Mouse (Mus musculus): ENCODE results near the gene Inhbc. TPM values are rescaled to one million over a fixed set of nuclear protein-coding genes. Genes with fewer than 3 reads are reported as not detected.

Inhbc gene
- total and polyA plus RNA-seq, 3 experiments = not detected

GRCm38 (mm10) chr10:127349810-127350209 is 20.4 kb downstream of the Inhbc start:
- Histone ChIP-seq H3K4me3 (ENCODE audit: control insufficient read depth in 1 of 2, insufficient read depth in 1 of 2, low read depth in 2 of 2, low read length in 2 of 2) (no peak overlapping the region), H3K36me3 (ENCODE audit: control insufficient read depth in 1 of 2, insufficient read depth in 2 of 2, low read length in 2 of 2) (no peaks in the 10 kb centered on the region), H3K27ac (ENCODE audit: control insufficient read depth, low read depth, low read length) (no peak overlapping the region), H3K27me3 (ENCODE audit: control insufficient read depth in 1 of 2, insufficient read depth in 2 of 2, low read length in 2 of 2) (peaks cover 0 to 1% of the 10 kb centered on the region in 2 experiments; a peak in 2 of 4 replicates), H3K9ac (ENCODE audit: control insufficient read depth, low read depth, low read length, poor library complexity, severe bottlenecking) (no peak overlapping the region), H3K4me1 (ENCODE audit: control insufficient read depth in 1 of 2, insufficient read depth in 2 of 2, low read length in 2 of 2) (peaks cover 0 to 14% of the 10 kb centered on the region in 2 experiments; a peak in 2 of 4 replicates), H3K9me3 (replicated peaks; ENCODE audit: insufficient read depth, low read length) (no peaks in the 10 kb centered on the region), H3K79me2 (ENCODE audit: control insufficient read depth, insufficient read depth, low read length, poor library complexity) (no peaks in the 10 kb centered on the region)
- TF ChIP-seq RAD21 (IDR thresholded peaks at IDR 0.05; ENCODE audit: low read depth, low read length) (no peak), MYC (IDR thresholded peaks at IDR 0.05; ENCODE audit: low read depth, low read length) (no peak), UBTF (IDR thresholded peaks at IDR 0.05; ENCODE audit: borderline replicate concordance, insufficient read depth, low read depth, low read length) (no peak), POLR2A (IDR thresholded peaks at IDR 0.05; ENCODE audit: control insufficient read depth in 1 of 2, insufficient read depth in 1 of 2, low read depth in 1 of 2, low read length in 2 of 2, poor library complexity in 1 of 2) (no peak)
- DNase-seq (ENCODE audit: low read depth, low spot score) = no peak

GRCm38 (mm10) chr10:127348957-127349356 is 21.3 kb downstream of the Inhbc start:
- H3K79me2 ChIP-seq (ENCODE audit: control insufficient read depth, insufficient read depth, low read length, poor library complexity) = no peaks in the 10 kb centered on the region
- peaks cover 0 to 14% of the 10 kb centered on the region in 2 experiments; a peak in 2 of 4 replicates for H3K4me1 ChIP-seq (ENCODE audit: control insufficient read depth in 1 of 2, insufficient read depth in 2 of 2, low read length in 2 of 2)
- no peaks in the 10 kb centered on the region; a peak in 2 of 4 replicates for H3K27me3 ChIP-seq (ENCODE audit: control insufficient read depth in 1 of 2, insufficient read depth in 2 of 2, low read length in 2 of 2)
- H3K4me3 ChIP-seq (ENCODE audit: control insufficient read depth in 1 of 2, insufficient read depth in 1 of 2, low read depth in 2 of 2, low read length in 2 of 2) = no peak overlapping the region
- no peaks in the 10 kb centered on the region for H3K9me3 ChIP-seq (replicated peaks; ENCODE audit: insufficient read depth, low read length)
- peak; percentile 66 for DNase-seq (ENCODE audit: low read depth, low spot score)
- no peaks in the 10 kb centered on the region for H3K36me3 ChIP-seq (ENCODE audit: control insufficient read depth in 1 of 2, insufficient read depth in 2 of 2, low read length in 2 of 2)
- no peak overlapping the region for H3K27ac ChIP-seq (ENCODE audit: control insufficient read depth, low read depth, low read length)
- H3K9ac ChIP-seq (ENCODE audit: control insufficient read depth, low read depth, low read length, poor library complexity, severe bottlenecking) = no peak overlapping the region
- TF ChIP-seq BHLHE40 (IDR thresholded peaks at IDR 0.05; ENCODE audit: borderline replicate concordance, low read depth, low read length) = no peak
- no peak for TF ChIP-seq CHD2 (IDR thresholded peaks at IDR 0.05; ENCODE audit: low read length)
- TF ChIP-seq KAT2A (conservative IDR thresholded peaks at IDR 0.05; ENCODE audit: low read depth, low read length) = no peak
- TF ChIP-seq E2F4 (IDR thresholded peaks at IDR 0.05; ENCODE audit: borderline replicate concordance, low read depth, low read length) = no peak
- TF ChIP-seq POLR2AphosphoS5 (IDR thresholded peaks at IDR 0.05; ENCODE audit: borderline replicate concordance, low read depth, low read length) = no peak
- TF ChIP-seq RAD21 (IDR thresholded peaks at IDR 0.05; ENCODE audit: low read depth, low read length) = peak; percentile 28
- no peak for TF ChIP-seq MAX (IDR thresholded peaks at IDR 0.05; ENCODE audit: low read length)
- TF ChIP-seq GATA1 (IDR thresholded peaks at IDR 0.05; ENCODE audit: low read depth, low read length) = no peak
- no peak for TF ChIP-seq MYC (IDR thresholded peaks at IDR 0.05; ENCODE audit: low read depth, low read length)
- TF ChIP-seq MYB (IDR thresholded peaks at IDR 0.05; ENCODE audit: low read depth, low read length) = no peak
- TF ChIP-seq USF2 (IDR thresholded peaks at IDR 0.05; ENCODE audit: borderline replicate concordance in 1 of 2, insufficient read depth in 1 of 2, low read depth in 1 of 2, low read length in 2 of 2) = no peak
- no peak for TF ChIP-seq CHD1 (IDR thresholded peaks at IDR 0.05; ENCODE audit: low read depth, low read length)
- TF ChIP-seq NELFE (IDR thresholded peaks at IDR 0.05; ENCODE audit: low read depth, low read length) = no peak
- TF ChIP-seq SMC3 (IDR thresholded peaks at IDR 0.05; ENCODE audit: low read depth, low read length) = peak; percentile 23; the same call in 1 of the 2 replicates
- TF ChIP-seq ELF1 (IDR thresholded peaks at IDR 0.05; ENCODE audit: low read depth, low read length) = no peak
- no peak for TF ChIP-seq JUND (IDR thresholded peaks at IDR 0.05; ENCODE audit: low read depth, low read length)
- no peak for TF ChIP-seq HCFC1 (IDR thresholded peaks at IDR 0.05; ENCODE audit: low read depth, low read length)
- no peak for TF ChIP-seq NRF1 (IDR thresholded peaks at IDR 0.05; ENCODE audit: insufficient read depth, low read depth, low read length, poor library complexity, severe bottlenecking)
- TF ChIP-seq GABPA (IDR thresholded peaks at IDR 0.05; ENCODE audit: low read depth, low read length) = no peak
- no peak for TF ChIP-seq ZKSCAN1 (IDR thresholded peaks at IDR 0.05; ENCODE audit: low read depth, low read length)
- TF ChIP-seq MAZ (IDR thresholded peaks at IDR 0.05; ENCODE audit: low read depth, low read length) = no peak
- TF ChIP-seq ETS1 (IDR thresholded peaks at IDR 0.05; ENCODE audit: low read depth, low read length) = no peak
- no peak for TF ChIP-seq TAL1 (IDR thresholded peaks at IDR 0.05; ENCODE audit: low read length)
- TF ChIP-seq RCOR1 (IDR thresholded peaks at IDR 0.05; ENCODE audit: low read depth, low read length) = no peak
- TF ChIP-seq TCF12 (IDR thresholded peaks at IDR 0.05; ENCODE audit: low read depth, low read length) = no peak
- no peak for TF ChIP-seq MAFK (IDR thresholded peaks at IDR 0.05; ENCODE audit: borderline replicate concordance, low read depth, low read length)
- no peak for TF ChIP-seq POLR2A (IDR thresholded peaks at IDR 0.05; ENCODE audit: control insufficient read depth in 1 of 2, insufficient read depth in 1 of 2, low read depth in 1 of 2, low read length in 2 of 2, poor library complexity in 1 of 2)
- no peak for TF ChIP-seq ZC3H11A (IDR thresholded peaks at IDR 0.05; ENCODE audit: low read depth, low read length)
- TF ChIP-seq CTCF (IDR thresholded peaks at IDR 0.05 in 2 of 3, conservative IDR thresholded peaks at IDR 0.05 in 1 of 3; ENCODE audit: control insufficient read depth in 1 of 3, insufficient read depth in 1 of 3, low read depth in 2 of 3, low read length in 3 of 3, poor library complexity in 1 of 3, severe bottlenecking in 1 of 3) = peak; percentile 53 to 61 (median 55); a peak in 5 of 6 replicates
- no peak for TF ChIP-seq POLR2AphosphoS2 (IDR thresholded peaks at IDR 0.05; ENCODE audit: low read length)
- TF ChIP-seq ZMIZ1 (IDR thresholded peaks at IDR 0.05; ENCODE audit: low read depth, low read length) = no peak
